Mouse (Mus musculus) liver, embryonic 16.5 days (tissue): ENCODE data around the gene H6pd. TPM values are rescaled to one million over a fixed set of nuclear protein-coding genes. Genes with fewer than 3 reads are reported as not detected.

ENCODE experiments used
- ATAC-seq: fragments of 200-750 bp; cut with Nextera tagmentation; 2 replicates; pipeline ENCODE4 v1.8.0; 2017; ENCODE audit warnings: low read depth, mild to moderate bottlenecking, moderate number of reproducible peaks, moderate library complexity
- H3K27ac ChIP-seq: fragments of 300-500 bp; sonication (generic); 2 replicates; pipeline ENCODE4 v1.5.1; 2014; ENCODE audit warnings: mild to moderate bottlenecking, low read length
- H3K27me3 ChIP-seq: fragments of 300-500 bp; sonication (generic); 2 replicates; pipeline ENCODE4 v1.6.1; 2014; ENCODE audit warnings: low read depth, low read length, mixed read lengths; ENCODE audit not compliant: control insufficient read depth, insufficient read depth
- H3K36me3 ChIP-seq: fragments of 300-500 bp; sonication (generic); 2 replicates; pipeline ENCODE4 v1.6.1; 2014; ENCODE audit warnings: mild to moderate bottlenecking; ENCODE audit not compliant: control insufficient read depth, insufficient read depth
- H3K4me1 ChIP-seq: fragments of 300-500 bp; sonication (generic); 2 replicates; pipeline ENCODE4 v1.6.1; 2014; ENCODE audit warnings: low read depth, low read length, mixed read lengths; ENCODE audit not compliant: control insufficient read depth
- H3K4me2 ChIP-seq: fragments of 300-500 bp; sonication (generic); 2 replicates; pipeline ENCODE4 v1.6.1; 2014; ENCODE audit warnings: low read depth, low read length, mixed read lengths
- H3K4me3 ChIP-seq: fragments of 300-500 bp; sonication (generic); 2 replicates; pipeline ENCODE4 v1.5.1; 2014; ENCODE audit warnings: low read depth, mild to moderate bottlenecking, low read length
- H3K9ac ChIP-seq: fragments of 300-500 bp; sonication (generic); 2 replicates; pipeline ENCODE4 v1.6.1; 2014; ENCODE audit warnings: low read depth, low read length
- H3K9me3 ChIP-seq: fragments of 300-500 bp; sonication (generic); replicated peaks from 2 replicates; pipeline ENCODE4 v1.6.1; 2016; ENCODE audit warnings: low read length; ENCODE audit not compliant: control insufficient read depth
- WGBS: fragments of 180-500 bp; shearing (Covaris S2); extraction: QIAGEN DNeasy Blood & Tissue Kit; methylation state at CpG from one replicate; pipeline ENCODE4 v1.1.7; 2014; ENCODE audit not compliant: insufficient replicate concordance; 5-methylcytosine and 5-hydroxymethylcytosine counted together
- polyA plus RNA-seq: library from polyadenylated mRNA; unstranded; fragments of >200 nt; fragmentation: Nextera tagmentation; extraction: Ambion mirVana; gene quantifications from 2 replicates; pipeline ENCODE4 v1.2.1, GENCODE M21; 2015

Gene H6pd
- polyA plus RNA-seq, 1 experiment from 2014 or later, result 33.7 TPM

- Histone ChIP-seq H3K4me3 (no peak overlapping the region), H3K4me2 (no peak overlapping the region), H3K4me1 (no peaks in the 10 kb centered on the region), H3K27ac (no peak overlapping the region), H3K9ac (no peak overlapping the region), H3K9me3 (no peaks in the 10 kb centered on the region), H3K27me3 (peaks cover 14% of the 10 kb centered on the region), H3K36me3 (no peaks in the 10 kb centered on the region)
- 32% methylated on average over 10 of the region's 10 CpGs for WGBS
- no peak for ATAC-seq
Observed at GRCm38 (mm10) chr4:149942831-149943741, 65.7 kb downstream of the H6pd start.

GRCm38 (mm10) chr4:149941067-149941755 lies 67.6 kb downstream of the H6pd start:
- no peak for ATAC-seq
- Histone ChIP-seq H3K4me1 (no peaks in the 10 kb centered on the region), H3K36me3 (no peaks in the 10 kb centered on the region), H3K9ac (no peak overlapping the region), H3K27ac (no peak overlapping the region), H3K9me3 (no peaks in the 10 kb centered on the region), H3K4me3 (no peak overlapping the region), H3K4me2 (no peak overlapping the region), H3K27me3 (peaks cover 14% of the 10 kb centered on the region)
- WGBS, result 54% methylated on average over 18 of the region's 18 CpGs

GRCm38 (mm10) chr4:149938701-149939100 lies 70.1 kb downstream of the H6pd start:
- no peak overlapping the region for H3K4me3 ChIP-seq
- 68% methylated on average over 8 of the region's 8 CpGs for WGBS
- no peaks in the 10 kb centered on the region; the same call in 1 of the 2 replicates for H3K27me3 ChIP-seq
- no peak overlapping the region for H3K4me2 ChIP-seq
- ATAC-seq, result no peak
- H3K9me3 ChIP-seq, result no peaks in the 10 kb centered on the region
- H3K9ac ChIP-seq, result no peak overlapping the region
- H3K36me3 ChIP-seq, result no peaks in the 10 kb centered on the region
- no peak overlapping the region for H3K27ac ChIP-seq
- H3K4me1 ChIP-seq, result no peaks in the 10 kb centered on the region

GRCm38 (mm10) chr4:149936921-149937320 lies 71.9 kb downstream of the H6pd start:
- Histone ChIP-seq H3K4me3 (no peak overlapping the region), H3K4me1 (no peaks in the 10 kb centered on the region), H3K4me2 (no peak overlapping the region), H3K27me3 (no peaks in the 10 kb centered on the region; the same call in 1 of the 2 replicates), H3K27ac (no peak overlapping the region), H3K9ac (no peak overlapping the region), H3K36me3 (no peaks in the 10 kb centered on the region), H3K9me3 (no peaks in the 10 kb centered on the region)
- ATAC-seq, result no peak
- WGBS, result 48% methylated on average over 5 of the region's 5 CpGs

GRCm38 (mm10) chr4:149935470-149935869 lies 73.4 kb downstream of the H6pd start:
- 66% methylated on average over 6 of the region's 6 CpGs for WGBS
- ATAC-seq, result no peak

GRCm38 (mm10) chr4:149933519-149934245 lies 75.1 kb downstream of the H6pd start:
- H3K4me3 ChIP-seq, result no peak overlapping the region
- ATAC-seq, result no peak
- no peaks in the 10 kb centered on the region; the same call in 1 of the 2 replicates for H3K27me3 ChIP-seq
- no peak overlapping the region for H3K27ac ChIP-seq
- H3K36me3 ChIP-seq, result no peaks in the 10 kb centered on the region
- no peaks in the 10 kb centered on the region for H3K4me1 ChIP-seq
- WGBS, result 62% methylated on average over 16 of the region's 16 CpGs
- H3K9ac ChIP-seq, result no peak overlapping the region
- no peaks in the 10 kb centered on the region for H3K9me3 ChIP-seq
- no peak overlapping the region for H3K4me2 ChIP-seq

More at GRCm38 (mm10) chr4:149935470-149935869, 73.4 kb downstream of the H6pd start:
- H3K27me3 ChIP-seq, result no peaks in the 10 kb centered on the region; the same call in 1 of the 2 replicates
- no peaks in the 10 kb centered on the region for H3K9me3 ChIP-seq
- no peak overlapping the region for H3K4me3 ChIP-seq
- H3K4me2 ChIP-seq, result no peak overlapping the region
- no peak overlapping the region for H3K9ac ChIP-seq
- H3K4me1 ChIP-seq, result no peaks in the 10 kb centered on the region
- H3K27ac ChIP-seq, result no peak overlapping the region
- no peaks in the 10 kb centered on the region for H3K36me3 ChIP-seq

- Histone ChIP-seq H3K27ac (no peak overlapping the region), H3K27me3 (no peaks in the 10 kb centered on the region; the same call in 1 of the 2 replicates), H3K9ac (no peak overlapping the region), H3K9me3 (no peaks in the 10 kb centered on the region), H3K36me3 (no peaks in the 10 kb centered on the region), H3K4me1 (no peaks in the 10 kb centered on the region), H3K4me3 (no peak overlapping the region), H3K4me2 (no peak overlapping the region)
- 69% methylated on average over 7 of the region's 7 CpGs for WGBS
- ATAC-seq, result no peak
Observed at GRCm38 (mm10) chr4:149933025-149933424, 75.8 kb downstream of the H6pd start.

- 60% methylated on average over 9 of the region's 9 CpGs for WGBS
Observed at GRCm38 (mm10) chr4:149932108-149932815, 76.6 kb downstream of the H6pd start.

More at GRCm38 (mm10) chr4:149932108-149932815, 76.6 kb downstream of the H6pd start:
- Histone ChIP-seq H3K4me2 (no peak overlapping the region), H3K36me3 (no peaks in the 10 kb centered on the region), H3K9ac (no peak overlapping the region), H3K9me3 (no peaks in the 10 kb centered on the region), H3K27me3 (no peaks in the 10 kb centered on the region; the same call in 1 of the 2 replicates), H3K4me3 (no peak overlapping the region), H3K4me1 (no peaks in the 10 kb centered on the region), H3K27ac (no peak overlapping the region)
- ATAC-seq, result no peak
